Mouse (Mus musculus) embryonic facial prominence, embryonic 12.5 days (tissue): ENCODE measurements at regions not wholly inside any gene's neighbourhood (a gene's known extent, or its start where the extent isn't known, plus 50 kb on each side); places are given as distances from the start of the nearest gene placed in this dataset.

Experiments
- ATAC-seq: fragments of 200-750 bp; cut with Nextera tagmentation; 2 replicates; pipeline ENCODE4 v1.8.0; 2017; ENCODE audit not compliant: insufficient number of reproducible peaks, insufficient read depth, low FRiP score, low TSS enrichment
- H3K27ac ChIP-seq: fragments of 300-500 bp; sonication (generic); 2 replicates; pipeline ENCODE4 v1.5.1; 2016; ENCODE audit warnings: mild to moderate bottlenecking
- H3K27me3 ChIP-seq: fragments of 300-500 bp; sonication (generic); 2 replicates; pipeline ENCODE4 v1.6.1; 2016; ENCODE audit warnings: mild to moderate bottlenecking, moderate library complexity
- H3K36me3 ChIP-seq: fragments of 300-500 bp; sonication (generic); 2 replicates; pipeline ENCODE4 v1.6.1; 2016; ENCODE audit warnings: mild to moderate bottlenecking
- H3K4me1 ChIP-seq: fragments of 300-500 bp; sonication (generic); 2 replicates; pipeline ENCODE4 v1.6.1; 2016
- H3K4me2 ChIP-seq: fragments of 300-500 bp; sonication (generic); replicated peaks from 2 replicates; pipeline ENCODE4 v1.6.1; 2016; ENCODE audit warnings: mild to moderate bottlenecking, moderate library complexity
- H3K4me3 ChIP-seq: fragments of 300-500 bp; sonication (generic); 2 replicates; pipeline ENCODE4 v1.5.1; 2016; ENCODE audit warnings: mild to moderate bottlenecking
- H3K9ac ChIP-seq: fragments of 300-500 bp; sonication (generic); 2 replicates; pipeline ENCODE4 v1.6.1; 2016; ENCODE audit warnings: mild to moderate bottlenecking, moderate library complexity
- H3K9me3 ChIP-seq: fragments of 300-500 bp; sonication (generic); 2 replicates; pipeline ENCODE4 v1.6.1; 2016; ENCODE audit warnings: mild to moderate bottlenecking, moderate library complexity
- WGBS: fragments of 180-500 bp; shearing (Covaris S2); methylation state at CpG from one replicate; pipeline ENCODE4 v1.1.7; 2016; 5-methylcytosine and 5-hydroxymethylcytosine counted together

- H3K27me3 ChIP-seq = no peaks in the 10 kb centered on the region; the same call in 1 of the 2 replicates
- no peak overlapping the region for H3K4me2 ChIP-seq
- no peak overlapping the region for H3K4me3 ChIP-seq
- no peak overlapping the region for H3K9ac ChIP-seq
- WGBS = 81% methylated on average over 5 of the region's 5 CpGs
- no peak for ATAC-seq
- no peaks in the 10 kb centered on the region for H3K9me3 ChIP-seq
- H3K27ac ChIP-seq = no peak overlapping the region
- H3K4me1 ChIP-seq = no peaks in the 10 kb centered on the region
- no peaks in the 10 kb centered on the region for H3K36me3 ChIP-seq
These were observed 81.8 kb upstream of the Cop1 start for GRCm38 (mm10) chr1:159150351-159150750.

GRCm38 (mm10) chr1:159156428-159156827, 75.7 kb upstream of the Cop1 start:
- ATAC-seq = no peak
- Histone ChIP-seq H3K27me3 (no peaks in the 10 kb centered on the region; the same call in 1 of the 2 replicates), H3K9ac (no peak overlapping the region), H3K36me3 (no peaks in the 10 kb centered on the region), H3K9me3 (no peaks in the 10 kb centered on the region), H3K27ac (no peak overlapping the region), H3K4me2 (no peak overlapping the region), H3K4me3 (no peak overlapping the region), H3K4me1 (no peaks in the 10 kb centered on the region)
- WGBS = 50% methylated on average over 3 of the region's 3 CpGs

GRCm38 (mm10) chr1:159160035-159160960, 71.8 kb upstream of the Cop1 start:
- Histone ChIP-seq H3K27me3 (no peaks in the 10 kb centered on the region), H3K9me3 (no peaks in the 10 kb centered on the region)

GRCm38 (mm10) chr1:159163113-159163885, 68.8 kb upstream of the Cop1 start:
- no peaks in the 10 kb centered on the region for H3K36me3 ChIP-seq
- H3K9me3 ChIP-seq = no peaks in the 10 kb centered on the region
- peak overlapping the region; percentile 54; the same call in 1 of the 2 replicates for H3K27ac ChIP-seq
- ATAC-seq = peak; percentile 28; the same call in 1 of the 2 replicates
- H3K27me3 ChIP-seq = no peaks in the 10 kb centered on the region
- no peaks in the 10 kb centered on the region for H3K4me1 ChIP-seq
- 9% methylated on average over 4 of the region's 4 CpGs for WGBS
- H3K4me2 ChIP-seq = peak overlapping the region; percentile 20; the same call in 1 of the 2 replicates
- no peak overlapping the region for H3K9ac ChIP-seq
- no peak overlapping the region for H3K4me3 ChIP-seq

More at GRCm38 (mm10) chr1:159160035-159160960, 71.8 kb upstream of the Cop1 start:
- Histone ChIP-seq H3K4me2 (no peak overlapping the region), H3K36me3 (no peaks in the 10 kb centered on the region), H3K9ac (no peak overlapping the region), H3K27ac (no peak overlapping the region), H3K4me3 (no peak overlapping the region), H3K4me1 (no peaks in the 10 kb centered on the region)
- 89% methylated on average over 8 of the region's 8 CpGs for WGBS
- no peak for ATAC-seq

GRCm38 (mm10) chr1:159182031-159182430, 50.1 kb upstream of the Cop1 start:
- H3K4me1 ChIP-seq = no peaks in the 10 kb centered on the region
- no peaks in the 10 kb centered on the region for H3K9me3 ChIP-seq
- H3K27ac ChIP-seq = no peak overlapping the region
- no peak overlapping the region for H3K4me2 ChIP-seq
- no peaks in the 10 kb centered on the region for H3K27me3 ChIP-seq
- H3K4me3 ChIP-seq = no peak overlapping the region
- H3K36me3 ChIP-seq = no peaks in the 10 kb centered on the region
- ATAC-seq = no peak
- no peak overlapping the region for H3K9ac ChIP-seq
